Mouse (Mus musculus) heart, adult 2 months (tissue): ENCODE measurements around the gene Kcnk15. TPM values are rescaled to one million over a fixed set of nuclear protein-coding genes. Genes with fewer than 3 reads are reported as not detected.

Experiments used
- DNase-seq, 2 experiments: peaks; one replicate each; pipeline ENCODE4 v3.0.0; 2021
- H3K27ac ChIP-seq: fragments of 200-600 bp; 2 replicates; pipeline ENCODE4 v1.8.1; 2022
- H3K27me3 ChIP-seq: fragments of 200-500 bp; 2 replicates; pipeline ENCODE4 v1.6.1; 2012; ENCODE audit warnings: mild to moderate bottlenecking, low read length, inconsistent platforms, mixed read lengths; ENCODE audit not compliant: control insufficient read depth, insufficient read depth
- H3K36me3 ChIP-seq: fragments of 200-500 bp; 2 replicates; pipeline ENCODE4 v1.6.1; 2012; ENCODE audit warnings: low read length, inconsistent platforms; ENCODE audit not compliant: control insufficient read depth, insufficient read depth
- H3K4me1 ChIP-seq: fragments of 200-500 bp; 2 replicates; pipeline ENCODE4 v1.6.1; 2011; ENCODE audit warnings: low read length; ENCODE audit not compliant: control insufficient read depth, insufficient read depth
- H3K4me3 ChIP-seq: fragments of 200-600 bp; 2 replicates; pipeline ENCODE4 v1.8.1; 2022
- H3K79me2 ChIP-seq: fragments of 200-500 bp; replicated peaks from 2 replicates; pipeline ENCODE4 v1.6.1; 2012; ENCODE audit warnings: mild to moderate bottlenecking, inconsistent platforms, low read length, moderate library complexity, mixed read lengths; ENCODE audit not compliant: control insufficient read depth, insufficient read depth
- H3K9ac ChIP-seq: fragments of 200-500 bp; 2 replicates; pipeline ENCODE4 v1.6.1; 2012; ENCODE audit warnings: low read depth, mild to moderate bottlenecking, control low read depth, inconsistent platforms, low read length, mixed read lengths
- CTCF ChIP-seq: fragments of 200-600 bp; IDR thresholded peaks from 2 replicates; pipeline ENCODE4 v1.8.1; 2022; ENCODE audit warnings: antibody characterized with exemption, mild to moderate bottlenecking, moderate library complexity
- EP300 ChIP-seq: fragments of 200-500 bp; IDR thresholded peaks from 2 replicates; pipeline ENCODE4 v1.6.1; 2011; ENCODE audit warnings: low read depth, low read length, control low read depth; ENCODE audit not compliant: insufficient read depth
- POLR2A ChIP-seq: fragments of 200-500 bp; IDR thresholded peaks from 2 replicates; pipeline ENCODE4 v1.6.1; 2011; ENCODE audit warnings: mild to moderate bottlenecking, low read depth, low read length, control low read depth; ENCODE audit not compliant: insufficient read depth
- WGBS: fragments of 180-500 bp; shearing (Covaris S2); methylation state at CpG from one replicate; pipeline ENCODE4 v1.1.7; 2018; 5-methylcytosine and 5-hydroxymethylcytosine counted together
- intact Hi-C: fragments of 180-260 bp; cut with DNase I; formaldehyde crosslinking; loops from one replicate; pipeline ENCODE4 v1.15.1; 2025
- long read RNA-seq: library from polyadenylated mRNA; stranded (forward); transcript quantifications from one replicate; pipeline ENCODE4 v2.0.0, GENCODE M21; 2021
- polyA plus RNA-seq: library from polyadenylated mRNA; depleted of rRNA; stranded (reverse); fragments of >200 nt; gene quantifications from 2 replicates; pipeline ENCODE4 v1.2.3, GENCODE M21; 2012; rRNA removed
- total RNA-seq, 2 experiments: library from RNA; stranded (reverse); gene quantifications; 2 replicates each; pipeline ENCODE4 v1.2.3; 2021

The Kcnk15 gene
- total RNA-seq, result not detected
- not detected in 2 replicates for polyA plus RNA-seq
- long read RNA-seq, result 0 reads

DNA sequence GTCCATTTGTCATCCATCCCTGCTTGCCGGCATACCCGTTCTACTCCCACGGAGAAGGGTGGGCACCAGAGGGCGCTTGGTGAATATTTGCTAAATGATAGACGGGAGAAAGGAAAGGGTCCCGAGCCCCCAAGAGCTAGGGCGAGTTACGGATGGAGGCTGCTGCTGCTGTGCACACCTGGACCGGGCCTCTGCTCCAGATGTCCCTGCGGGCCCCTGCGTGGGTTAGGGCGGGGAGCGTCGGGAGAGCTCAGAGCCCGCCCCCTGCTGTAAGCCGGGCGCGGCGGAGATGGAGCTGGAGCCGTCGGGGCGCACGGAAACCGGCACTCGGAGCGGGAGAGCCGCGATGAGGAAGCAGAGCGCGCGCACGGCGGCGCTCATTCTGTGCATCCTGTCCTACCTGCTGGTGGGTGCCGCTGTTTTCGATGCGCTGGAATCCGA, at the start of gene Kcnk15:
TSS of gene Kcnk15 (plus strand) at position 191 of the 441 bp plus-strand sequence.
- peak; percentile 40 for TF ChIP-seq CTCF
- TF ChIP-seq EP300, result no peak
- no peak for TF ChIP-seq POLR2A

DNA sequence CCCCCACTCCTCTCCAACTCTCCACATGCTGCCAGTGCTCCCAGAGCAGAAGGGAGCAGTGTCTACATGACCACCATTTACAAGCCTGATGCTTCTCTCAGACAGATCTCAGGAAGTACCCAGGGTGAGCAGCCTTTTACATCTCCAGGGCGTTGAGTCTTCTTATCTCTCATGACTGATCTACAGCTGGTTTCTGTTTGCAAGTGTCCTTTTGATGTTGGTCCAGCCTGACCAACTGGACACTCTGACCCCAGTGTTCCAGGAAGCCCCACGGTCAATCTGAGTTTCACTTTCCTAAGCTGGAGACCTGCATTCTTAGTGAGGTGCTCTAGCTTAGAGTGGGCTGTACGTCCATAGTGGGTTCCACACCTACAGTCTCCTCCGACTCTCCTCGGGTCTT, 49.6 kb upstream of the Kcnk15 start:
- H3K4me1 ChIP-seq, result peaks cover 1% of the 10 kb centered on the region; the same call in 1 of the 2 replicates
- H3K36me3 ChIP-seq, result no peaks in the 10 kb centered on the region
- no peaks in the 10 kb centered on the region for H3K27me3 ChIP-seq
- no peak for TF ChIP-seq POLR2A
- TF ChIP-seq CTCF, result no peak
- no peak for TF ChIP-seq EP300
- no peaks in the 10 kb centered on the region for H3K79me2 ChIP-seq
- no peak overlapping the region for H3K4me3 ChIP-seq
- intact Hi-C loops, result no loop called here
- H3K9ac ChIP-seq, result no peak overlapping the region
- no peak for DNase-seq
- WGBS, result 68% methylated on average over 5 of the region's 5 CpGs
- H3K27ac ChIP-seq, result no peak overlapping the region

More for the DNA sequence above, at the start of gene Kcnk15:
- Histone ChIP-seq H3K27me3 (no peaks in the 10 kb centered on the region; the same call in 1 of the 2 replicates), H3K4me1 (no peaks in the 10 kb centered on the region), H3K79me2 (no peaks in the 10 kb centered on the region), H3K9ac (no peak within 1 kb of the TSS), H3K4me3 (no peak within 1 kb of the TSS), H3K36me3 (no peaks in the 10 kb centered on the region), H3K27ac (no peak within 1 kb of the TSS)
- WGBS, result 2% methylated on average over 38 of the region's 38 CpGs
- intact Hi-C loops, result no loop called here
- DNase-seq, result no peak

DNA sequence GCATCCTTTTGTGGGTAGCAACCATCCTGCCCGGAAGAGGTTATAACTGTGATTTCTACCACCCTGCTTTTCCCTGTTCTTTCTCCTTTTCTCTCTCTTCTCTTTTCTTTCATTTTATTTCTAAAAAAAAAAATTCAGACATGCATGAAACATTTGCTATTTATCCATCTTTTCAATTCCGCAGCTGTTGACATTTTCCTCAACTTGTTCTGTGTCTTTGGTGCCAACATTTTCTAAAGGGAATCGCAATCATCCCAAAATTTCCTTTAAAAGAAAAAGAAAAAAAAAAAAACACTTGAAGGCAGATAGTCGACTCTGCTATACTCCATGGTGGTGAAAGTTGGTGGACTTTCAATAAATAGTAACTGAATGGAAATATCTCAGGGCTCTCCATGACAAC, 44.3 kb upstream of the Kcnk15 start:
- H3K27ac ChIP-seq, result no peak overlapping the region
- intact Hi-C loops, result no loop called here
- H3K4me3 ChIP-seq, result no peak overlapping the region
- no peaks in the 10 kb centered on the region for H3K36me3 ChIP-seq
- no peak overlapping the region for H3K9ac ChIP-seq
- H3K79me2 ChIP-seq, result no peaks in the 10 kb centered on the region
- TF ChIP-seq POLR2A (no peak), CTCF (no peak), EP300 (no peak)
- no peaks in the 10 kb centered on the region for H3K27me3 ChIP-seq
- 78% methylated on average over 4 of the region's 4 CpGs for WGBS
- H3K4me1 ChIP-seq, result no peaks in the 10 kb centered on the region
- DNase-seq, result no peak

DNA sequence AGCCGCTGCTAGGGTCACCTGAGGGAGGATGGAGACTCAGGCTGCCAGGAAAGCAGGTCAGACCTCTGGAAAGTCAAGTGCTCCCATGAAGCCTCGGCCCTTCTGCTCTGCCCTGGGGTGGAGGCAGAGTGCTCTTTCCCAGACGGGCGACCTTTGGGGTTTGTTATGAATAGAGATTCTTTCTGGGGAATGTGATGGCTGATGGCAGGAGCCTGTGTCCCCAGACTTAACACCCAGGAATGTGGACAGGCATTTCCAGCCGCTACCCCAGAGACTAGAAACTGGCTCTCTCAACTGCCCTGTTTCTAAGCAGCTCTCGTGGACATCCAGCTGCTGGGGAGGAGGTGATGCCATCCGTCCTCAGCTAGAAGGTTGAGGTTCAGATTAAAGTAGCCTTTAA, 43.7 kb upstream of the Kcnk15 start:
- Histone ChIP-seq H3K4me1 (no peaks in the 10 kb centered on the region), H3K36me3 (no peaks in the 10 kb centered on the region), H3K4me3 (no peak overlapping the region), H3K27ac (no peak overlapping the region), H3K27me3 (no peaks in the 10 kb centered on the region), H3K9ac (no peak overlapping the region), H3K79me2 (no peaks in the 10 kb centered on the region)
- no peak for DNase-seq
- TF ChIP-seq CTCF, result no peak
- no peak for TF ChIP-seq EP300
- intact Hi-C loops, result no loop called here
- WGBS, result 40% methylated on average over 7 of the region's 7 CpGs

DNA sequence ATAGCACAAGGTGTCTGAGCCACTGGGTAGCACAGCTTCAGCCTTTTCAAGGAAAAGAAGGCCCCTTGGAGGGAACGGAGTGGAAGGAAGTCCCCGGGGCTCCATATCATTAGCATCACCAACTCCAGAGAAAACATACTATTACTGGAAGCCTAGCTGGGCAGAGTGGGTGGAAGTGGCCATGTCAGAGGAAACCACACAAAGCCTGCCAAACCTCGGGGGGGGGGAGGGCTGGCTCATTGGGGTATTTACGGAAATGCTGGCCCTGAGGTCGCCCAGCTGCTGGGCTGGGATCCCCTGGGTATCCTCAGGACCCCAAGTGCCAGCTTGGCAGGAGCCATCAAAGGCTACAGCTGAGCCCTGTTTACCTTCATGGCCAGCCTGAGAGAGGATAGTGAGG, 40.4 kb upstream of the Kcnk15 start:
- no peak for TF ChIP-seq EP300
- TF ChIP-seq POLR2A, result no peak
- TF ChIP-seq CTCF, result no peak
- Histone ChIP-seq H3K36me3 (no peaks in the 10 kb centered on the region), H3K27me3 (no peaks in the 10 kb centered on the region), H3K4me3 (no peak overlapping the region), H3K27ac (no peak overlapping the region), H3K79me2 (no peaks in the 10 kb centered on the region), H3K9ac (no peak overlapping the region), H3K4me1 (no peaks in the 10 kb centered on the region)
- no peak for DNase-seq
- 42% methylated on average over 5 of the region's 5 CpGs for WGBS
- intact Hi-C loops, result no loop called here

DNA sequence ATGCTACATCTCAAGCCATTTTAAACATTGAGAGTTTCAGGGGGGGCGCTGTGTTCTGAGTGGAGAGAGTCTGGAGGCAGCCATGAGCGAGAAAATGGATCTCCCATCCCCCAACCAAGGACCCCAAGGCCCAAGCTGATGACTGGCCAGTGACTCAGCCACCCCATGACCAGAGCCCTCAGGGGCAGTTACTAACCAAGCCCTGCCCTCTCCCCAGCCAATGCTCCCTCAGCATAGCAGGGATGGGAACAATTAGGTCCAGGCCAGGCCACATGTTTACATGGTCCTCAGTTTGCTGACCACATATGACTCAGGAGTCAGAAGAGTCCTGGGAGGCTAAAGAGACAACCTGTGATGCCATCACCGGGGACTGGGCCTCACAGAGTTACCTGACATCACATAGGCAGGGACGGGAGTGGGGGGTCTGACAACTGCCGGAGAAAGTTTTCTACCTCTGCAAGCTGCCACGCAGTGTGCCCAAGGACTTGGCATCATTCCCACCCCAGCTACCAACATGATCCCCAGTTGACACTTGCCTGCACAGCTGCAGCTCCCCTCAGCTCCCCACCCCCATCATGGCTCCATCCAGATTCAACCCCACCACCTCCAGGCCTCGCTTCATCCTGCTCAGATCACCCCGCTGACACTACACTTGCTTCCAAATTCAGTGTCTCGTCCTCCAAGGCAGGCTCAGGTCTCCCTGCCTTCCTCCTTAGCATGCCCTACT, 38.5 kb upstream of the Kcnk15 start:
- no peak overlapping the region for H3K4me3 ChIP-seq
- 87% methylated on average over 9 of the region's 9 CpGs for WGBS
- no peak overlapping the region for H3K27ac ChIP-seq
- H3K79me2 ChIP-seq, result no peaks in the 10 kb centered on the region
- TF ChIP-seq CTCF, result no peak
- no peak for TF ChIP-seq POLR2A
- no peak for TF ChIP-seq EP300
- intact Hi-C loops, result no loop called here
- H3K36me3 ChIP-seq, result no peaks in the 10 kb centered on the region
- DNase-seq, result no peak
- H3K9ac ChIP-seq, result no peak overlapping the region
- H3K4me1 ChIP-seq, result peaks cover 2% of the 10 kb centered on the region; the same call in 1 of the 2 replicates
- H3K27me3 ChIP-seq, result no peaks in the 10 kb centered on the region
